Mouse (Mus musculus) neural tube, embryonic 10.5 days (tissue): ENCODE measurements around the gene Olfr845.

ENCODE experiments used
- DNase-seq: peaks from one replicate; pipeline ENCODE4 v3.0.0-alpha.2; 2017; ENCODE audit warnings: low spot score; ENCODE audit errors: extremely low spot score

Gene Olfr845

DNA sequence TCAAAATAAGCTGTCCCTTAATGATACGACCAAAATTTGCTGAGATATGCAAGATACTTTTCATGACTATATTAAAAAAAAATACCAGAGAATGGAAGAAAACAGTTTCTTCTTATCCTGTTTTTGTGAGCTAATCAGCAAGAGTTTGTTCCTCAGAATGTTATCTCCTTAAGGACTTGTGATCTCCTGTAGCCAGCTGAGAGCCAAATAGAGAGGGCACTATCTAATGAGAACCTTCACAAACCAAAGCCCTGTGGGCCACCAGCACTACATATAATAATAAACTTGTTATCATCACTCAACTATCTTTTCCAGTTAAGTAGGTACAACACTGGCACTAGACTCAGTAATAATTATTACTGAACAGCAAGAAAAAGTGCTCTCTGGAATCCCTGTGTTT, at the start of gene Olfr845:
TSS of gene Olfr845 (plus strand) at position 301 of the 400 bp plus-strand sequence.
- DNase-seq, result no peak

DNA sequence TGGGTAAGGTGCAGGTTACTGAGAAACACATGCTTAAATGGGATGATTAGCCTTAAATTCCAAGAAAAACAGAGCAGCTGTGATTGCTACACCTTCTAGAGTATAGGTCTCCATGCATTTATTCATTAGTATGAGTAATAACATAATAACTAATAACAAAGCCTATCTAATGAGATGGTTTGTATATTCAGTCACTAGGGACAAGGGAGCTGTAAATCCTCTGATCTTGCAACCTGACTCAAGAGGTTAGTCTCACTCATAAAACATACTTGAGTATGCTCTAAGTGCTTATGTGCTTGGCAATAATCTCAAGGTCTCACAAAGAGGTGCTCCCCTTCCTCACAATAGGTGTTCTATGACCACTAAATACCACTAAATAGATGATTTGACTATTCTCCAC, 20.2 kb upstream of the Olfr845 start, which contains the start of gene Olfr844:
TSS of gene Olfr844 (plus strand) at position 301 of the 400 bp plus-strand sequence.
- DNase-seq, result no peak

DNA sequence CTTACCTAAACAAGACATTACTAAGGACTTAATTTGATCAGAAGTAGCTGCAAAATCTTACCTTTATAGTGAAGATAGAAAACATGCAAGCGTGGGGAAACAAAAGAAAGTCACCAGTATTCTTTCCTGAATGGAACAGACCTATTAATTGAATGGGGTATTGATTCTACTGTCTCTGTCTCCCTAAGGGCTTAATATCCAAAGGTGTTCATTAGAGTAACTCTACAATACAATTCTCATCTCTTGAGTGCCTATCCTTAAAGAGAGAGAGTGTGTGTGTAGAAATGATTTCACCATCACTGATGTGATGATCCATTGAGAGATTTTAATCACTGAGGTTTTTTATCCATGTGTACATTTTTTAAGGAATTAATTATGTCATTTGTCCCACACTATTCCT, 27.6 kb downstream of the Olfr845 start, which contains the start of gene Olfr846:
TSS of gene Olfr846 (minus strand) at position 101 of the 400 bp plus-strand sequence.
- no peak for DNase-seq

GRCm38 (mm10) chr9:19378569-19378968, 42.3 kb downstream of the Olfr845 start, which contains the start of gene Olfr847:
TSS of gene Olfr847 (minus strand) at chr9:19378669.
- no peak for DNase-seq
